Mouse (Mus musculus) thymus, postnatal 36 days (tissue): ENCODE measurements around the gene Vgll4.
"Not testable (repeated sequence)": the region's sequence is repeated elsewhere in the genome, so short reads cannot be mapped to it uniquely, and the experiment has no call there.

Experiments used
- DNase-seq, 2 experiments: peaks; one replicate each; pipeline ENCODE4 v3.0.0; 2022; ENCODE audit warnings: mixed read lengths in 2 of 2

Vgll4 gene

DNA sequence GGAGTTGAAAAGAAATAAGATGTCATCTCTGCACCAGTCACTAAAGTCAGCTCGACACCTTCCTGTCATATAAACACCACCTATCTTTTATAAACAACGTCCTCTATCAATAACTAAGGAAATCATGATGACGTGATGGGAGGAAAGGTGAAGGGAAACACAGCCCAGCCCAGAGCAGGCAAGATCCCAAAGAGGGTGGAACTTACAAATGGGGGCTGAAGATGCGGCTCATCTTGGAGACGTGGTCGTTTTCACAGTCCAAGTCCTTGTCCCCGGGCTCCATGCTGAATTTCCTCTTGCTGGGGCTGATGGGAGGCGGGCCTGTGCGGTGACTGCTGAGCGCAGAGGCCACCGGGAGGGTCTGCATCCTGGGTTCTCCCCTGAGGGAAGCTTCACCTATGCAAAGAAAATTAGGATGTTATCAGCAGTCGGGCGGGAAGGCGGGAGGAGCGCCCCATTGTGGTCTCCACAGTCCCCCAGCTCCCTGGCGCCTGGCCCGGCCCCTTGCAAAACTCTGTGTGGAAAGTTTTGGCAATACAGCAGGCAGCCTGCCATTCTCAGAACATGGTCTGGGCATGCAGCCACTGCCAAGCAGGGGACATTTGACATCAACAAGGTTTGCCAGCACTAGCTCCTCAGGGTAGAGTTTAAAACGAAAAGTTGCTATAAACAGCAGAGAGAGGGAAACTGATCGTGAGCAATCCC, 79.2 kb downstream of the Vgll4 start:
- no peak for DNase-seq

DNA sequence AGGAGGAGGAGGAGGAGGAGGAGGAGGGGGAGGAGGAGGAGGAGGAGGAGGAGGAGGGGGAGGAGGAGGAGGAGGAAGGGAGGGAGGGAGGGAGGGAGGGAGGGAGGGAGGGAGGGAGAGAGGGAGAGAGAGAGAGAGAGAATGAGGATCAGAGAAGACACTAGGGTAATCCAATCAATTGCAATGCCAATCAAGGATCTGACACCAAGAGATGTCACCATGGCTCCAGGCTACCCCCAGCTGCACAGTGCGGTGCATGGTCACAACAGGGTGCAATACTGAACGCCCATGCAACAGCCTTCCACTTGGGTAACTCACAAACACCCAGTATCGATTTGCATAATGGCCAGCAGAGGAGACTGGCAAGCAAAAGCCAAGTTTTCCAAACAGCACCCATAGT, 79.8 kb downstream of the Vgll4 start:
- DNase-seq: not testable (repeated sequence)

DNA sequence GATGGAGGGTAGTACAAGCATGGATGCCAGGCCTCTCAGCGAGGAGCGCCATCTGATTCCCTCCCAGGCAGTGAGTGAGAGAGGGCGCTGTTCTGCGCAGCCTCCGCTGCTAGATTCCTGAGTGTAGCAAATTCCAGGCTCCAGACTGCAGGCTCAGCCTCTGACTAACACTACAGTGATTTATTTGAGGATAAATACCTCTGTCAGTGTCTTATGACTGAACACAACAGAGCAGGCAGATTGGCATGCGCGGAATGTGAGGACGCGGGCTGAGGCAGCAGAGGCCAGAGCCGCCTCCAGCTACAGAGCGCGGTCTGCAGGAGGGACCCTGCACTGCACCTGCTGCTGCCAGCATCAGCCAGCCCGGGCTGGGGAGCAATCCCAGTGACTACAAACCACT, 80.9 kb downstream of the Vgll4 start:
- DNase-seq: no peak

DNA sequence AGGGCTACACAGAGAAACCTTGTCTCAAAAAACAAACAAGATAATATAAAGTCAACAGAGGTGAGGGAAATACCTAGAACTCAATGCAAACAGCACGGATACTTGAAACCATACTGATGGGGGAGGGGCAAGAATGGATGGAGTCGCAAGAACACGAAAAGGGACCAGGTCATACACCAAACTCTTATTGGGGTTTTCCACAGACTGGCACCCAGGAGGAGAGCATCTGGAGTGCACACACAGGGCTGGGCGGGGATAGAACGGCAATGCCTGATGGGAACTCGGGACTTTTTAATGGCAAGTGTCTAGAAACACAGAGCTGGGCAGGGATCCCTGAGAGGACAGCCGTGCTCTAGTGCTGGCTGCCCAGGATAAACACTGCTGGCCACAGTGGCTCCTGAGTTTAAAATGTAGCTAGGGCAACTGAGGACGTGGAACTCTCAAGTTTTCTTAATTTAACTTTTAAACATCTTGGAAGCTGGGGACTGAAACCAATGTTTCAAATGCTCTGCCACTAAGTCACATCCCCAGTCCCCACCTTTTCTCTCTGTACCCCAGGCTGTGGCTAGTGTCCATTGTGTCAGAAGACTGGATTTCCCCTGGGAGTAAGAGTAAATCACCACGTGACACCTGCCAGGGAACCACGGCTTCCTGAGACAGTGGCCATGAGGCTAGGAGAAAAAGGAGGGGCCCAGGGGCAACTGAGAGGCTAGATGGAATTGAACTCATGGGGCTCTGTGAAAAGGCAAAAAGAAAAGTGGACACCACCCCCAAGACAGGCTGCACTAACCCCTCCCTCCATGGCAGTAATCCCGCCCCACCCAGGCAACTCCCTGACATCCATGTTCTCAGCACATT, 83.1 kb downstream of the Vgll4 start:
- no peak for DNase-seq

DNA sequence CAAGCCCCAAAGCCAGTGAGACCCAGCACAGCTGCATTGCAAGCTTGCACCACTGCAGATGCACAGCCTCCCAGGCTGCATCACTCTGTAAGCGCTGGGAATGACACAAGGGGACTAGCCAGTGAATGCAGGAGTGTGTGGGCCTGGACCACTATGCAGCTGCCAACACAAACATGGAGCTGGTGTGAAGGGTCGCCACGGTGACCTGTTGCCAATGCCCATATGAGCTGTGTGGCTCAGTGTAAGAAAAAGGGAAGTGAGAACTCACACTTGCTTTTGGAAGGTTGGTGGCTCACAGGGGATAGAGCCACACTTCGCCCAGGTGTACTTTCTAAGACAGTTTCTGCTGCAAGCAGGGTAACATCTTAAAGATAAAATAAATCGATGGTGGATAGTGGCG, 83.8 kb downstream of the Vgll4 start:
- DNase-seq: no peak

DNA sequence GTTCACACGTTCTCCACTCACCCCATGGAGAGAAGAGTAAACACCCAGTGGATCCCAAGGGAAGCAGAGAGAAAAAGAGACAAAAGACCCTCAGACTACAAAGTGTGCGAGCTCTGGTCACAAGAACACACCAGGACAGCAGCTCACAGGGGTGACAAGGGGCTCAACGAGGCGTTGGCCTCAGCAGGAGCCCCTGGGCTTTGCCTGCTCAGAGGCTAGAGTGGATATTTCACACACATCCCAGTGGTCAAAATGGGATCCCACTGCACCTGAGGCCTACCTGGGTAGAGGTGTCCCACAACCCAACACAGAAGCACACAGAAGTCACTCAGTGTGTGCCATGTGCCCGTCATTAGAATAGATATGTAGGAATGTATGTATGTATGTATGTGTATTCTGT, 84.7 kb downstream of the Vgll4 start:
- no peak for DNase-seq

DNA sequence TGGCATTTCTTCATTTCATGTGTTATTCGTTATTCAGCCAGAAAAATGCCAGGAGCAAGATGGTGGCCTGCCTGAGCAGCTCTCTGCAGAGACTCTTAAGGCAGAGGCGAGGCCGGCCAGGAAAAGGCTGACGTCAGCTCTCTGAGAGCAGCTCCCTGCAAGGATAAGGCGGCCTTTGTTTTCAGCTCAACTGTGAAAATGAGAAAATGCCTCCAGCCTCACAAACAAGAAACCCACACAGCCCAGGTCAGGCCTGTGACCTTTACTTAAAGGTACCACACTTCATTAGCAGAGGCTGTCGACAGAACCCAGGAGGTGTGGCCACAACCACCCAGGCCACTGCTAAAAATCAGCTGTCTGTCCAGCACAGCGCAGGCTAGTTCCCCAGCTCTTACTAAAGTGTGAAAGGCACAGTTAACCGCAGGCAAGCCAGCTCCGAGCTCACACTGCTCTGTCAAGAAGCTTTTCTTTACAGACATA, 86.5 kb downstream of the Vgll4 start:
- no peak for DNase-seq

DNA sequence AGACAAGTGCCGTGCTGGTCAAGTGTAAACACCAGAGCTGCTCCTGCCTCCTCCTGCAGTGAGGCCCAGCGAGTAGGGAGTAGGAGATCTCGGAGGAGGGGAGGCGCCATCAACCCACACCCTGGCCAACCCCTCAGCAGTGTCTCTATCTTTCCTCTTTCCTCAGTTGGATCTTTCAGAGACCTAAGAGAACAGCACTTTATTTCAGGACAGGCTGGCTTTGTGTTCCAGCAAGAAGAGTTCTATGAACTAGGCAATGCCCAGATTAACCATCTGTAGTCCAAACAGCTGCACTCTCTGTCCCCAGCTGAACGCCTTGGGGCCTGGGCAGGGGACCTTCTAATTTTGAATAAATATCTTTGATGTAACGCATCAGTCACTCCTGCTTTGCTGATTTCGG, 87.1 kb downstream of the Vgll4 start:
- DNase-seq: no peak

DNA sequence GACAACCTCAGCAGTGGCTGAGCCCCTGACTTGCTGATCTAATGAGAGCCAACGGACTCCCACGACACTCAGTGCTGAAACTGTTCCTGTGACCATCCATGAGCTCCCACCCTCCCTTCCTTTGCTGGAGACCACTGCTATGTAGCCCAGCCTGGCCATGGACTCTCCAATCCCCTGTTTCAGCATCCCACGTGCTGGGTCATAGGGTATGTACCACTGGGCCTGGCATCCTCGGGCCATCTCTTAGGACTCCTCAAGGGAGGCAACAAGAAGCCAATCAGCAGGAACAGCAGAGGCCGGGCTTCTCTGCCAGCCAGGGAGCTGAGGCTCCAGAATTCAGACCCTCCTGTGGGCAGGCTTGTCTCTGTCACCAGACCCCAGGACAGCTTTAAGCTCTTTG, 87.6 kb downstream of the Vgll4 start:
- DNase-seq: no peak

DNA sequence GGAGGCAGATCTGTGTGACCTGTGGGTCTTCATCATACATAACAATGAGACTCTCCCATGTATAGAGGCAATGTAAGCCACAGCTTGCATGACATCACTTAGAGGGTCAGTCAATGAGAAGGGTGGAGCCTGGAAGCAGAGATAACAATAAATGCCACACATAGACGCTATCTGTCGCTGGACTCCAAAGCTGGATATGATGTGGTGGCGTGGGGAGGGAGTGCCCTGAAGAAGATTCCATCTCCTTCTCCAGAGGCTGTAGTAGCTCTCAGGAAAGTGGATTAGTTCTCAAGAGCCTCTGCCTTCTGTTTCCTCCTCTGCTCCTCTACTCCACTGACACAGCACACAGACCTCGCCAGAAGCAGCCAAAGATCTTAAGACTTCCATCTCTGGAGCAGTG, 89.0 kb downstream of the Vgll4 start:
- DNase-seq: no peak

DNA sequence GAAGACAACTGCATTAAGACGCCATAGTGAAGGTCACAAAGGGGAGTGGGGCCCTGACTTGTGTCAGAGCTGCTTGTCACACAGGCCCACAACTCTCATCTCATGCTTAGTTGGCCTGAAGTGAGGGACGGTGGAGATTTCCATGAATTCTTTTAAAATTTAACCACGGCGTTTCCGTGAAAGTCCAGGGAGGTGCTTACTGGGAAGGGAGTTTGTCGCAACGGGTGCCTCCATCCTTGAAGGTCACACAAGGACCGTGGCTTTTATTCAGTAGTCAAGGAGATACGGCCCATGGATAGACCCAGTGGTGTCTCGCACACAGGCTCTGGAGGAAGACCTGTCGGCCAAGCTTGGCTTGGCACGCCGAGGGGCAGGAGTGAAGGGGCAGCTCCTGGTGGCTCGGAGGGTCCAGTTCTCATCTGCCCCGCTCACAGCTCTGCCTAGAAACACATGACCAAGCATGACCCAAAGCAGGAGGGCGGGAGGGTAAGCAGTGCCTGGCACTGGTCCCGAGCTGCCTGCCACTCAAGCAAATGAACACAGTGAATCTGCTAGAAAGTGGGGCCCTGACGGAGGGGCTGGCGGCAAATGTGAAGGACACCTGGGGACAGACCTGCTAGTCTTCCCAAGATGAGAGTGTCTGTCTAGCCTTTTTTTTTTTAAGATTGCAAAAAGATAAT, 90.8 kb downstream of the Vgll4 start:
- DNase-seq: no peak

DNA sequence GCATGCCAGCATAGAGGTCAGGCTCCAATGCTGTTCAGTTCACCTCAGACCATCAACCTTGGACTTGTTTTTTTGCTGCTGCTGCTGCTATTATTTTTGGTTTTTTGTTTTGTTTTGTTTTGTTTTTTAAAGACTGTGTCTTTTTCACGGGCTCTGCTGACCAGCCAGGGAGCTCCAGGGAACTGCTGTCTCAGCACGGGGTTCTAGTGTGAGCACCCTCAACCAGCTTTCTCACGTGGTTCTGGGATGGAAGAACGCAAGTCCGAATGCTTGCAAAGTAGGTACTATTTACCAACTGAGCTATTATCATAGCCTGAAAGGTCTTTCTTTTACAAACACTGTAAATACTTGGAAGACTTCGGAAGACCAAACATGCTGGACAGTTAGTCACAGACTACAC, 93.2 kb downstream of the Vgll4 start:
- no peak for DNase-seq

DNA sequence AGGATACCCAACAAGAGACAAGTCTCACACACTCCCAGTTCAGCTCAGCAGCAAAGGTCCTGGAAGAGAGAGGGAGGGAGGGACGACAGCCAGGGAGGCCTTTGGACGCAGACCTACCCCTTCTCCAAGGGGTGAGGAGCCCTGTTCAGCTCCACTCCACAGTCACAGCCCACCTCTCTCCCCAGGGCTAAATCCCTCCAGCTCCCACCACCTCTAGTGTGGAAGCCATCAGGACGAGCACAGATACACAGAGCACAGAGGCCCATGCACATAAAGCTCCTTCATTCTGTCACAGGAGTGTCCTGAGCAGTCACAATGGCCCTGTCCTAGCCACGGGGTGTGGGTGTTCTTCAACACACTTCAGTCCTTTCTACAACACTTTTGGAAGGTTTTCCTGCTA, 93.8 kb downstream of the Vgll4 start:
- no peak for DNase-seq

DNA sequence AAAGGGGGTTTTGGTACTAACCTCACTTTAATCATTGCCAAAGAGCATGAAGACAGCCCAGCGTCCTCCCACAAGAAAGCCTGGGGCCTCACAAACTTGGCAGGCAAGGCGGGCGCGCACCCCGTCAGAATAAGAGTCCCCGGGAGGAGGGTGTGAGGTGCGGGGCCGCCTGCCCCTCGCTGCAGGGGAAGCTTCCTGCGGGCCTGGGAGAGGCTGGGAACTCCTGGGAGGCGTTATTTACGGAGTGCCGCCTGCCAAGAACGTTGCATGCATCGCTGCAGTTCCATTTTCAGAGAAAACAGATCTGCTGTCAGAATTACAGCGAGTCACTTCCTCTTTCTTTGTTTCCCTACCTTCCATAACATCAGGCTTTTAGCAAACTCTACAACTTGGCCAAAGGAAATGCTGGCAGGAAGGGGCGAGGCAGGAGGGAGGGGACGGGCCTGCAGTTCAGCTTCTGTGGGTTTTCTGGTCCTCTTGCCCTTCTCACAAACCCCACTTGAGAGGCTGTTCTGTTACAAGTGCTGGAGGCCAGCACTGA, 94.7 kb downstream of the Vgll4 start:
- DNase-seq: peak; percentile 86 to 88

DNA sequence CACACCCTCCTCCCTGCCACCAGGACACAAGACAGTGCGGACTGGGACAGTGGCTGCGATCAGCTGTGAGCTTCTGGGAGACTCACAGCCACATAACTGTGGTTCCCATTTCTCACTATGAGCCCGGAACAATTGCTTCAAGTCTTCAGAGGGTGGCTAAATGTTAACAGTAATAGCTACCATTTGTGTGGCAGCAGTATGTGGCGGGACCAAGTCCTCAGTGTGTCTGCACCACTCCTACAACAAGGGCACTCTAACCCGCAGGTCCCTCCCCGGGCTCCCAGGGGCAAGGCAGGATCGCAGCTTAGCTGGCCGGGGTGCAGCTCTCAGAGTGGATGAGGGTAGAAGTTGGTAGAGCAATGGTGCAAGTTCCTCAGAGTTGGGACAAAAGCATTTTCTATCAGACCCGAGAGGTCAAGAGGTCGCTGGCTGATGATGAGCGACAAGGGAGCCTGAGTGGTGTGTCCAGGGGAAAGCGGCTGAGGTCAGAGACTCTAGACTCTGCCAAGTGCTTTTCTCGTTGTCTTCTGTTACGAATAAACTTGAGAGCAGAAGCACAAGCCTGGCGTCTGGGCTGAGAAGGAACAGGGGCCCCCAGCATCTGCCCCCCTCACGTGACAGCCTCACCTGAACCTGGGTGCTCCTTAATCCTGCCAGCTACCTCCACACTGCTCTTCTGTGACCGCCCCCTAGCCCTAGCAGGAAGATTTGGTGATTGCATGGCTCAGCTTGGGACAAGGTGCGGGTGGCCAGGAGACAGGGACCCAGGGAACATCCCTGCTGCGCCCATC, 95.5 kb downstream of the Vgll4 start:
- DNase-seq: peak; percentile 45 to 57

DNA sequence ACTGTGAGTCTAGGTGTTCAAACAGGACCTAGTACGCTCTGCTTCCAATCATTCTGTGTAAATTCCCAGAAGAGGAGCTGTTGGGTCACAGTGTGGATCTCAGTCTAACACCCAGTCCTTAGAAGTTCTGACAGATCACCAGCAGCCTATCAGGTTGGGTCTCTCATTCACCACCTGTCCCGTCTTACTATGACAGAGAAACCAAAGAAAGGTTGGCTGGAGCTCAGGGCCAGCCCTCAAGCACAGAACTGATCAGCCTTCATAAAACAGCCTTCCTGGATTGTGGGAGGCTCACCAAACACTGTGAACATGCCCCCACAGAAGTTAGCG, 96.0 kb downstream of the Vgll4 start:
- DNase-seq: no peak

DNA sequence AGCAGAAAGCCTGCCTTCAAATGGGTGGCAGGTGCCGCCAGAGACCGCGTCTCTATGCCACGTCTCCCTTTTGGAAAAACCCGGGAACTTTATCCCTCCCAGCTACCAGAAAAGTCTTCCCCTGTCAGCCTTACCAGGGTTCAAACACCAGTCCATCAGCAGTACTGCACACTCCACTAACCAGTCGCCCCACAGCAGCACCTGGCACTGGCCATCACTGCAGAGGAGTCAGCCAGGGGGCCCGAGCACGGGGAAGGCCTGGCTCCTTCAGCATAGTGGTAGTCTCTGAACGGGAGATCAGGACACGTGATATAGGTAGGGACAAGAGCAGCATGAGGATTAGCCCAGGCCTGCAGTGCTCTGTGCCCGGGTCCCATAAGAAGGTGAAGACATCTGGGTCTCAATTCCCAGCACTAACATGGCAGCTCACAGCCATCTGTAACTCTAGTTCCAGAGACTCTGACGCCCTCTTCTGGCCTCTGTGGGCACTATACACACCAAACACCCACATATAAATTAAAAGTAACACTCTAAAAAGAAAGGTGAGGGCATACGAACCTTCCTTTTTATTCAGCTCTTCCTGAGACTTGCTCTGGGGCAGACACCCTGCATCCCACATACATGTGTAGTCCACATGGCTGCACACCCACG, 98.7 kb downstream of the Vgll4 start:
- DNase-seq: no peak

DNA sequence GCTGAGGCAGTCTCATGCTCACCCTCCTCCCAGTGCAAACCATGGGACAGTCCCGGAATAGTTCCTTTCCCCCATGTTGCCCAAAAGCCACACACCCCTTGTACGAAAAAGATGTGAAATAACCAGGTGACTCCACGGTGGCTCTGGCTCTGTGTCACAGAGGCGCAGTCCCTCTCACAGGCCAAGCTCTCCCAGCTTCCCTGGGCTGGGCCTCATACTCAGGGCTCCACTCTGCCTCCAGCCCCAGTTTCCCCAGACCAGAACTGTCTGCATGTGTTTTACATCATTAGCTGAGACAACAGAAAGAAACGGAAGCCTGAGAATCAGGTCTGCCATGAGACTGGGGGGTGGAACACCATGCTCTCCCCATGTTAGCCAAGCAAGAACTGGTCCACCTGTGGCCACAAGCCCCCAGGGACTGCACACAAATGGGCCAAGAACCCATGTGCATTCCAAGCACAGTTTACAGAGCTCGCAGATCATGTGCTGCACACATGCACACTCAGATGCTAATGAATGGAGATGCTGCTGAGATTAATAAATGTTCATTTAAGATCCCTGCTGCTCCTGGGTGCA, 100.2 kb downstream of the Vgll4 start:
- DNase-seq: no peak

DNA sequence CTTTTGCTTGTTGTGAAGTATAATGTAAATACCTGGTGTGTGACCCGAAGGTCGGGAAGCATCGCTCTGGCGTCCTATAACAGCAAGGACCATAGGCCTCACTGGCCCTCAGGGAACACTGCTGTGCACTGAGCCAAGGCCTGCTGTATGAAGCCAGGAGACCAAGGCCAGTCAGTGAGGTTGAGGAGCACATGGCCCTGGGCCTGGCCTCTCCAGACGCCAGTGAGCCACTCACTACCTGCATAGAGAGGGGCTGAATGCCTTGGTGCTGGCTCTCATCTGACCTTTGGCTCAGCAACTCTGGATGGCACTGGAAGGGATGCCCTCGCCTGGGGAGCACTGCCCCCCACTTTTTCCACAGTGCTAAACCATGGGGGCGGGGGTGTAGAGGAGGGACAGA, 101.1 kb downstream of the Vgll4 start:
- DNase-seq: no peak

DNA sequence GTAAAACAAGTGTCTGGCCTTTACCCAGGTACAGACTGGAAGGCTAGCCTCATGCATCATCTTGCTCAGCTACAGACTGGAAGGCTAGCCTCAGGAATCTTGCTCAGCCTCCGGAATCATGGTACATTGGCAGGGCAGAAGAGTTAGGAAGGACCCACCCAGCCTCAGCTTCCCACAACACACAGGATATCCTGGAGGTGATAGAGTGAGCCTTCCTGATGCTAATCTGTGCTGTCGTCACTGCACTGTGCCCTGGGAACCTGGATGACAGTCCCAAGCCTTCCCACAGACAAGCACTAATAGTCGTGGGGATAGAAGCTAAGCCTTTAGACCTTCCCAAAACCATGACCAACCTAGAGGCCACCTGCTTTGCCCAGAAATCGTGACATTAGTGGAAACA, 103.2 kb downstream of the Vgll4 start:
- no peak for DNase-seq

DNA sequence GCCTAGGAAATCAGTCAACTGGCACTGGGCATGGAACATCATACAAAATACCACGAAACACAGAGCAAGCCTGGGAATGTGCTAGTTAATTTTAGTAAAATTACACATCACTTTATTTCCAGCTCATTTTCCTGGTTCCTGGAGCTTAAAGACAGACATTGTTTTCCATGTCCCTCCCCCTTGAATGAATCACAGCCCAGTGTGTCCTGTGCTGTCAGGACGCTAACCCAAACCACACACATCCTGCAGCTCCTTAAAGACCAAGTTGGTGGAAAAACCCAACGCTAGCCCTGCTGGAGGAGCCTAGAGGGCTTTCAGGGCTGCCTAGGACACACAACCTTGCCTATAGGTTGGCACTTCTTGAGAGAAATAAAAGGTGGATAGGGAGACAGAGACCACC, 103.7 kb downstream of the Vgll4 start:
- DNase-seq: no peak

DNA sequence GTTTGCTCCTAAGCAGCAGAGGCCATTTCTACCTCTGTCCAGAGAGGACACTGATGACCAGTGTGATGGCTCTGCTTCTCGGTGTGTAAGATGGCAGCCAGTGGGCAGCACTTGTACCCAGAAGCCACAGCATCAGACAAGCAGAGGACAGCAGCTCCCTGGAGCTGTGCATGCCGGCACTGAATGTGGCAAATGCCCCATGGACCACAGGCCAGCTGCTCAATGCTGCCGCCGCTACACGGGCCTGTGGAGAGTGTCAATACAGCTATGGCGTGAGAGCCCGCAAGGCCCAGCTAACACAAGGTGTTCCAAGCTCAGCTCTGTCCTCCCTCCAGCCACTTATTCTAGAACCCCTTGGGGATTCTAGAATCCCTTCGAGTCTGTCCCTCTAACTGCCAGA, 105.4 kb downstream of the Vgll4 start:
- DNase-seq: no peak
